Mouse (Mus musculus) megakaryocyte-erythroid progenitor cell, adult 5-6 weeks (primary cell): ENCODE measurements at regions not wholly inside any gene's neighbourhood (a gene's known extent, or its start where the extent isn't known, plus 50 kb on each side); places are given as distances from the start of the nearest gene placed in this dataset.
A peak's percentile ranks its signal among the peaks of the same experiment; 100 is the strongest.

Source experiments
- ATAC-seq: replicated peaks from 2 replicates; pipeline ENCODE4 v1.8.0; 2016; ENCODE audit warnings: mild to moderate bottlenecking, inconsistent platforms; ENCODE audit not compliant: severe bottlenecking, poor library complexity, low FRiP score, low TSS enrichment

DNA sequence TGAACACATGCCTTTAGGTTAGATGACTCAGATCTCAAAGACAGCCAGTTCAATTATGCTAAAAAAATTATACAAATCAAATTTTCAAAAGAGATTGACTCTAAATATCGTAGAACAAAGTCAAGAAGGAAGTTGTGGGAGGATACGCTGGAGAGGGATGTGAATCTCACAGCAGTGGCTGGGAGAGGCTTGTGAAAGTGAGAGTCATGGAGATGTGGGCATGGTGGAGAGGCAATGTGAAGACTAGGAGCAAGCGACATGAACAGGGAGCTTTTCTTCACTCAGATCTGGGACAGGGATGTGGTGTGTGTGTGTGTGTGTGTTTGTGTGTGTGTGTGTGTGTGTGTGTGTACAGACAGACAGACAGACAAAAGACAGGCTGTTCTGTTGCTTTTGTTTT lies 87.9 kb upstream of the Dlx2 start:
- no peak for ATAC-seq

DNA sequence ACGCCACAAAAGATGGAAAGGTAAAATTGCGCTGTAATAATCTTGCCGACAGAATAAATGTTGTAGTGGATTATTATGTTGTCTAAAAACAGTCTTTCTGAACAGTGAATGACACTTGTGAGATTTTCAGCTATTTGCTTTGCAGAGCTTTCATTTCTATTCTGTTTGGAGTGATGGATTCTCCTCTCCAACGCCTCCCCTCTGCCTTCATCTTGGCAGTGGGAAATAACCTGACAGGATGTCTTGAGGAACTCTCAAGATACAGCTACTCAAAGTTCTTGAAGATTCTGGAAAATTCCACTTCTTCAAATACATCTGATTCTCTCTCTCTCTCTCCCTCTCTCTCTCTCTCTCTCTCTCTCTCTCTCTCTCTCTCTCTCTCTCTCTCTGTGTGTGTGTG lies 89.6 kb upstream of the Dlx2 start:
- ATAC-seq: no peak

DNA sequence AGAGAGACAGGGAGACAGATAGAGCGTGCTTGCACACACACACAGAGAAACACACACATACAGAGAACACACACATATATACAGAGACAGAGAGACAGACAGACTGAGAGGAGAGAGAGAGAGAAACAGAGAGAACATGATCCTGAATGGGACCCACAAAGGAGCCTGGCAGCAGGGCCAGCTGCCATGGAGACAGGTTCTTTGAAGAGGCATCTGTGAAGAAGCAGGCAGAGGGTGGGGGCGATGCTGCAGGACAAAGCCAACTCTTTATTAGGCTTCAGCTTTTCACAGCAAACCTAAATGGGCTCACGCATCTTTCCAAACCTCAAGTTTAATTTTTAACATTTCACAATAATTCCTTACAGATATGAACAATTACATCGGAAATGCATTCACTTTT lies 90.0 kb upstream of the Dlx2 start:
- ATAC-seq: no peak

DNA sequence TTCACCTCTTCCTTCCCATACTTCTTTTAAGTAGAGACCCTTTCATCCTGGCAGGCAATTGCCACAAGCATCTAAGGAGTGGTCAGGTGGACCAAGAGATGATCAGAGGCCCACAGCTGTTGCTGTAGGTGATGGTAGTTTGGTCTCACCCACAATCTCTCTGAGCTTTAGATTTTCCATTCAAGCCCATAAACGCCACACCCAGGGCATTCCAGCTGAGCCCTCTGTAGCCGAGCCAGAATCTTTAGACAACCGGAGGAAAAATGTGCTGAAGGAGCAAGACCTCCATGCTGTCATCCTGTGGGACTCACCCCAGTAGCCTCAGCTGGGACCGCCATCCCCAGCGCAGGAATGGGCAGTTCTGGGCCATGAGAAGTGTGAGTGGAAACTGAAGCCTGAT lies 93.7 kb upstream of the Dlx2 start:
- ATAC-seq: no peak

DNA sequence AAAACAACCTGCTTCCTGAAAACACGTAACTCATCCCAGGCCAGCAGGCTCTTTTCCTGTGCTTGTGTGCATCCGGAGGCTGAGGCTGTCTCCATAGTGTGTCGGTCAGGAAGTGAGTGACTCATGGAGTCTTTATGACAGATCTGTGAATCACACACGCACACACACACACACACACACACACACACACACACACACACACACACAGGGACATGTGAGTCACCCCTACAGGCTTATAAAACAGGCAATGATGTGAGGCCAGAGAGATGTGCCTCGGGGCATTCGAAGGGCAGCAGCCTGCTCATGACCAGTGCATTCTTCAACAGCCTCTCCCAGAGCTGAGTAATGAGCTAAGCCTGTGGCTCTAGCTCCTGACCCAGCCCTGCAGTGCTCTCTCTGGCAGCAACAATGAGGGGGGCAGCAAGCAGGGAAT lies 97.5 kb upstream of the Dlx2 start:
- ATAC-seq: no peak

DNA sequence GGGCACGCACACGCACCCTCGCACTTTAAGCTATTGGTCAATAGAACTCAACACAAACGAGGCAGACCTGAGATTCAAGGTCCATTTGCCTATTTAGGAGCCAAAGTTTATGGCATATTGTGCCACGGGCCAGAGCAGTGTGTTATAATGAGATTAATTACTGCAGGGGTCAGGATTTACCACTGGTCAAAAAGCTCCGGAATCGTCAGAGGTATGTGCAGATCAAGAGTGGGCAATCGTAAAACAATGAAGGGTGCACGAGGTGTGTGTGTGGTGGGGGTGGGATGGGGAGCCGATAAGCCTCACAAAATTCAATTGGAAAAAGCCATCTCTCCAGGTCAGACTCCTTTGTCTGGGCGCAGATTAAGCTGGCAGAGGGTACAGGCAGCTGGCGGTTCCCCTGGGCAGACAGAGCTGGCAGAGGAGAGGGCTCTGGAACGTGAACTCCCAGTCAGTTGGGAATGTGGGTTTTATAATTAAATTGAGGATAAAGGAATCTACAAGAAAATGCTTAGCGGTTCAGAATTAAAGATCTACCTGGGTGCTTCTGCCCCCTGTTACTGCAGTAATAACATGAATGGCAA lies 97.4 kb upstream of the Itga6 start:
- ATAC-seq: no peak

DNA sequence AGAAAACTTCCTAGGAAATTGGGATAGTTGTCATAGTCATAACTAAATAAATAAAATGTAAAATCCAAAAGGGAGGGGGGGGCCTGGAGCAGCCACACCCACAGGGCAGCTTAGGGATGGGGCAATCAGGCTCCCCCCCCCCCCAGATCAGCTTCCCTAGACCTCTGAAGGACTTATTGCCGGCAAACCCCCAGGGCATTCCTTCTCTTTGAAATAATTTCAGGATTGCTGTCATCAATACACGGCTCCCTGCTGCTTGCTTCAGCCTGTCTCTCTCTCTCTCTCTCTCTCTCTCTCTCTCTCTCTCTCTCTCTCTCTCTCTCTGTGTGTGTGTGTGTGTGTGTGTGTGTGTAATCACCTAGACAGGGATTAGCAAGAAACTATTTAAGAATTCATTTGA lies 93.8 kb upstream of the Itga6 start:
- ATAC-seq: no peak

DNA sequence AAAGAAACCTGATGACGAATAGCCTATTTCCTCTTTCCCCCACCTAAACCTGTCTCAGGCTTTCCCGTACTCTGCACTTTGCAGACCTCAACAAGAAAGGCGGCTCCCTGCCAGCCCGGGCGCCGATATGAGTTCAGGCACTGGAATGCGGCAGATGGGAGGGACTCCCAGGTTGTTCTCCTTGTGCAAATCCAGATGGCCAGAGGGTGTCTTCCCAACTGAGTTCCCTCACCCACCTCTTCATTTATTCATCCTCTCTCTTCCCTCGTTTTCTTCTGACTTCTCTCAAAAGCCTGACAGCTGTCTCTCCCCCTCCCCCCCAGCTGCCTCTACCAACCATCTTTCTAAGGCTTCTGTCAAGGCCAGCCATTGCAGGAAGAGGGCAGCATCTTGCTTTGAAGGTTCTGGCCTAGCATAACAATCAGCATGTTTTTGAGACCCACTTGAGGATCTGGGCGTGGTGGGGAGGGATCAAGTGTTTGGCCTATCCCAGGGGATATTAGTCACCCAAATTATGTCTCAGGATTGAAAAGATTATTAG lies 93.1 kb upstream of the Itga6 start:
- peak; percentile 35; the same call in 1 of the 2 replicates for ATAC-seq

DNA sequence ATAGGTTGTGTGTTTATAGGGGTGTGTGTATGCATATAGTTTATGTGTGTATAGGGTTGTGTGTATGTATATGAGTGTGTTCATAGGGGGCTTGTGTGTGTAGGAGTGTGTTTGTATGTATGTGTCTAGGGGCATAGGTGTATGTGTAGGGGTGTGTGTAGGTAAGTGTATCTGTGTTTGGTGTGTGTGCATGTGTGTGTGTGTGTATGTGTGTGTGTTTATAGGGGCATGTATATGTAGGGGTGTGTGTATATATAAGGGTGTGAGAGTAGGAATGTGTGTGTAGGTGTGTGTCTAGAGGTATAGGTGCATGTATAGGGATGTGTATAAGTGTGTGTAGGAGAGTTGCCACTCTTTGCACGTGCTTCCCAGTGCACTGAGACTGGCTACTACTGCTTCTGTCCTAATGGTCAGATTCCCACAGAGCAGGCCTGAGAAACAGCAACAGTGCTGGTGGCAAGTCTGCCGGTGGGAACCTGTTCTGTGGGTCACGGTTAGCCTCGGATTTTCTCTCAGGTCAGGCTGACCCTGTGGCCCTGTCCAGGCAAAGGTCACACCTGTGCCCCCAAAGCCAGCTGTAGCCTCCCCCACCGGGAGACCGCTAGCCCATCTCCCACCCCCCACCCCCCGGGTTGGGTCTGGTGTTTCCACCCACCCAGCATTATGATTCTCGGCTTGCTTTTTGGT lies 90.5 kb upstream of the Itga6 start:
- no peak for ATAC-seq

DNA sequence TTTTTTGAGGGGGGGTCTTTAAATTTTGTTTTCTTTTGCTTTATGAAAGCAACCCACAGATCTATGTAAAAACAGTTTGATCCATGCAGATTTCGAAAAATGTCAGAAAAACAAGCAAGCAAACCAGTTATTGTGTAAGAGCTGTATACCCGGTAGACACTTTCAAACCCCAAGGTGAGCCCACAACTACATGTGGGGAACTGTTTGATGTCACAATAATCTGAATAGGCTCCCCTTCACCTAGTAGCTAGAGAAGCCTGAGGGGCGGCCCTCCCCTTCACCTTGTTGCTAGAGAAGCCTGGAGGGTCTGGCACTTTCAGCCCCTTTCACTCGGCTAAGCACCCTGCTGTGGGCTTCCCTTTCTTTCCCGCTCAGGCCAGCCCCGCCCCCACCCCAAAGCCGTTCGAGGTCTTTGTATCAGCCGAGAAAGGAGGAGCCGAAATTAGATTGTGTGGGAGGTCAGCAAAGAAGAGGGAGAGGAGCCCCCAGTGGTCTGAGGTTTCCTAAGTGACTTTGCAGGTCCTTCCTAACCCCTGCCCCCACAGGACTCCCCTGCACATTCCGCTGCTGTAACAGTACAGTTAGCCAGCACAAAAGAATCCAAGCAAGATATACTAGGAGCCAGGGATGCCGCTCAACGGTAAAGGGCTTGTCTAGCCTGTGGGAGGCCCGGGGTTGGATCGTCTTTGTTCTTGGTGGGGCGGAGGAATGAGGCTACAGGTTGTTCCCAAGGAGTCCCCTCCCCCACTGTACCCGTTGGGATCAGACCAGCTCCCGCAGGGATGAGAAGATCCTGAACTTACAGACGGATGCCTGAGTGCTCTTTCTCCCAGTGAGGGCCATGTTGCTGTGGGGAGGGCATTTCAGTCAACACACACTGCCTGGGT lies 89.7 kb upstream of the Itga6 start:
- ATAC-seq: peak; percentile 60

DNA sequence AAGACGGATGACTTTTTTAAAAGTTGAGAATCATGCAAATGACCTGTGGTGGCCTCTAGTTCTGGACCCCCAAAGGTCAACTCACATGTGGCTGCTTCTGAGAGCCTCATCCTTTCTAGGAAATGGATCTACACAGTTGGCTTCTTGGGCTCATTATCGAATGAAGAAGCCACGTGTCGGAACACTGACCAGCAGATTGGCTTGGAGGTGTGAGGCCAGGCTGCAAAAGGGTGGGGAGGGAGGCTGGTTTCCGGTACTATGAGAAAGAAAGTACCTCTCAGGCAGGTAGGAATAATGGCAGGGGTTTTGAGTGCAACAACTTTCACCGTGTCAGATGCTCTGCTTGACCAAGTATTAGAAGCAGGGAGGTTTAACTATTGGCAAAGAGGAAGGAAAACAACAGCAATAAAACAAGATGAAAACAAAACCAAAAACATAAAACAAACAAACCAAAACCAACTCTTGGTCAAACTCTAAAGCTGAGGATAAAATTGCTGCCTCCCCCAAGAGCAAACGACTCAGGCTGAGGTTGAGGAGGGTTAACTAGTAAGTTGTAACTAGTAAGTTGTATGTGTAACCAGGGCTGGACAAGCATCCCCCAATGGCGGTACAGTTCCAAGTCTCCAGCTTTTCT lies 88.7 kb upstream of the Itga6 start:
- no peak for ATAC-seq

DNA sequence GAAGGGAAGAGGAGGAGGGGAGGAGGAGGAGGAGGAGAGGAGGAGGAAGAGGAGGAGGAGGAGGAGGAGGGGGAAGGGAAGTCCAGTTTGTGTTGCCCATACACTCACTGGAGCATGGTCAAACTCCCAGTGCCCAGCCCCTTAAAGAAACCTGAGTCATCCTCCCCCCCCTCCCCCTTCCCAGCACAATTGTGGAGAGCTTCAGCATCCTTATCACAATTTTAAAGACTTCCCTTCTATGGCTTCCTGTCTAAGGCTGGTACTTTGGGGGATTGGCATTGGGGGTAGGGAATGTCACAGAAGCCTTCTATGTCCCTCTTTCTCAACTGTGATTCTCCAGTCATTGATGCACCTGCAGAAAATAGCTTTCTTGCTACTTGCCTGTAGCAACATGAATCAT lies 84.0 kb upstream of the Itga6 start:
- 0 out of 2 replicates have a peak, but pooled peaks have one; percentile 12 for ATAC-seq

DNA sequence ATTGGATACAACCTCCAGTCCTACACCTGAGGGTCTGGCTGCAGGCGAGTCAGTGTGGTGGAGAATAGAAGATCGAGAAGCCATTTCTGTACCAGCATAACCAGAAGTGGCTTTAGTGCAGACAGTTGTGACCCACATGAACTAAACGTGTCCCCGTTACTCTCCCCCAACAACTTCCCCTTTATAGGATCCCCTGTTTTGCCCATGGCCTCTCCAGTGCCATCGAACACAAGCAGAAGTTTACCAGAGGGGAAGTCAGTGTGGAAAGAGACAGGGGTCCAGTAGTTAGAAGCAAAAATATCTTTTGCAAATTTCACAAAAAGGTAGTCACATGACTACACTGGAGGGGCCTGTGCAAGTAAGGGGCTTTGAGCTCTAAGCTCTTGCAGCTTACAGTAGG lies 83.4 kb upstream of the Itga6 start:
- no peak for ATAC-seq

DNA sequence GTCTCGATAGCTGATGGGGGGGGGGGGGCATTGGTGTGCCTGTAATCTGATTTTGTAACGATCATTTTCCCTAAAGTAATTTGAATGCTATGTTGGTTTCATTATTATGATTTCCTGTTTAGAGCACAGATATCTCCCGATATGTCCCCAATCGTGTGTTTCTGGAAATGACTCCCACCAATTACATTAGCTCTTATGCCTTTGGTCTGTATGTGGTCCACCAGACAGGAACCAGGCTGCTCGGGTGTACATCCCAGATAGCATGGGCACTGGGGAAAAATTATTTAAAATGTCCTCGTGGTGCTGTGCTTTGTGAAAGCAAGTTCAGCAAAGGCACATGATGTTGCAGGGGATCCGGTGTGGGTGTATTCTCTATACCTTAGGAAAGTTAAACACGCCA lies 82.0 kb upstream of the Itga6 start:
- ATAC-seq: peak; percentile 47; the same call in 1 of the 2 replicates

DNA sequence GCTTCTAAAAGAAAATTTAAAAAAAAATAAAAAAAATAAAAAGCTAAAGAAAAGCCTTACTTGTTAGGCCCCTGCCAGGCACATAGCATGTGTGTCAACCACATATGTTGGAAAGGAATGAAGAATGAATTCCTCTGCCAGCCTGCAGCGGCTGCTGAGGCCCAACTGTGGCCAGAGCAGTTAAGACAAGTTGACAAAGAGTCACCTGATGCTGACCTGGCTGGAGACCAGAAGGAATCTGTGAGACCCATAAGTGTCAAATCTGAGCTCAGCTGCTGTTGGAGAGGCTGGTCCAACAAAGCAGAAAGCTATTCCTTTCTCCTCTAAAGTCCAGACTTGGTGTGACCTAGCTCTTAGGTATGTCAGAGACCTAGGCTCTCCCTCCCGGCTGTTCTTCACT lies 78.5 kb upstream of the Itga6 start:
- ATAC-seq: no peak

DNA sequence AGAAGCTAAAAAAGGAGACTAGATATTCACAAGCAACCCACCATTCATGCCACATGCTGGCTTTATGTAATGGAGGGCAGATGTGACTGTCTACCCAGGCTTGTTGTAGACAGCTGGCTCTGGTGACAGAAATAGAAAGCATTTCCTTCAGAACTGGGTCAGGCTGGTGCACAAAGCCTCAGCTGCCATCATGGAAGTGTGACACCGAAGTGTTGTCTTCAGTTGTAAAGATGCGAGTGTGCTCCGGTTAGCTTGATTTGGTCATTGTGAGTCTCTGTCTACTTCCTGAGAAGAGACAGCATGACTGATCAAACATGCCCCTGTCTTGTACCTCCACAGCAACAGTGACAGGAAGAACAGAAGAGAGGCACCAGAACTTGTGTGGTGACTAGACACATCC lies 77.7 kb upstream of the Itga6 start:
- no peak for ATAC-seq

DNA sequence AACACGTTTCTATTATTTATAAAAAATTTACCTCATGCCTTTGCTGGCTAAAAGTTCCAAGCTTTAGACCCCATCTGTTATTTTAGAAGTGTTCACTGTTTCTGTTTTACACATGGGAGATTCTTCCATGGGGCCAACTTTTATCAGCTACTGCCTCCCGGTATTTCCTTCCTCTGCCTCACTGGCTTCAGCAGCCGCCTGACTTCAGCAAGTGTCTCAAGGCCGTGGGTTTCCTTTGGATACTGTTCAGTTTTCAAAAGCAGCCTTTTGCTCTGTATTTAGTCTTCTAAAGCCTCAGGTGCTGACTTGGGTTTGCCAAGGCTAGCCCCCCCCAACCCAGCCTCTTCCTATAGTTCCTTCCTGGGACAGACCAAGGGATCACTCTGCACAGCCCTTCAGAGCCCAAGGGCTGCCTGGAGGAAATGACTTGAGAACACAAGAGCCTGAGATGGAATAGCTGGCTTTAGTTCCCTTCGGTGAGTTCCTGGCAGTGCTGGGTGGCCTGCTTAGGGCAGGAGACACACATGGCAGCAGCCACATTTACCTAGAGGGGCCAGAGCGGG lies 75.1 kb upstream of the Itga6 start:
- ATAC-seq: no peak

DNA sequence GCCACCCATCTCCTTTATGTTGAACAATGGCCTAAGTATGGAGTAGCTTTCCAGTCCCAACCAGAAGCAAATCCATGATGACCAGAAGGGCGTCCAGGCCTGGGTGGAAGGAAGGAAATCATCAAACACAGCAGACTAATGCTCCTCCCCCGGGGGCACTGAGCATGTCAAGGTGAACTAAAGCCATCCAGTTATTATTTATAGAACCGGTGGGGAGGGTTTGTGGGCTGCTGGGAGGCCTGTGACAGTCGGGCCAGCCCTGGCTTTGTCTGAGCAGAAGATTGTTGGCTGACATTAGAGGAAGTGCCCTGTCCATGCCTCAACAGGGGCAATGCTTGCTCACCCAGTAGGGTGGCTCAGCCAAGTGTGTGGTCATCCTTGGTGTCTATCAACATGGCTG lies 74.5 kb upstream of the Itga6 start:
- ATAC-seq: no peak

DNA sequence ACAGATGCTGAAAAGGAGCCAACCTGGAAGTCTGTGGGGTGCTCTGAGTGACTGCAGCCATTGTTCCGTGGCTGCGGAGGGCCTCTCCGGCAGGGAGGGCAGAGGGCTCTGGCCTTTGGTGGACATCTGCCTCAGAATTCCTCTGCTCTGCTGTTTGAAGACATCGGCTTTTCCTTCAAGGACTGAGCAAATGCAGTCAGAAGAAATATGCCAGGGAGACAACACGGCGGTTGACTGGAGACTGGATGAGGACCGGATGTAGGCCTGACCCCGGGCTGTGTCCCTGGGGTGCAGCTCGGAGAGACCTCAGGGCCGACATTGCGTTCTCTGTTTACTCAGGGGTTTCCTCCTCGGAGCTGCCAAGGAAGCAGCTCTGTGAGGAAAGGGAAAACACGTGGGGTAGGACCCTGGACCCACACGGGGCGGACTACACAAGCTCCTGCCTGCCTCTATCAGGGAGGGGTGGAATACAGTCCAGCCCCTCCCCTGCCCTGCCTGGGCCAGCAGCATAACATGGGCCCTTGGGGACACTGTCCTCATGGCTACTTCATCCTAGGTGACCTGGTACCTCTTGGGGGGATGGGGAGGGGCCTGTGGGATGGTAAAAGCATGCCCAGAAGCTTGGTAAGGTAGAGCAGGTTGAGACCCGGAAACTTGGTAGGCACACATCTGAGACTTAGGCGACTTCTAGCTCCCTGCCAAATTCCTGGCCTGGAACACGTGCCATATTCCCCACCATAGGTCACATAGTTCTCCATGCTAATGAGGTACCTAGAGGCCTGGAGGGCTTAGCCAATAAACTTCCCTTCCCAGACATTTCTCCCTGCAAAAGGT lies 72.1 kb upstream of the Itga6 start:
- ATAC-seq: no peak
